Mouse (Mus musculus): ENCODE data around the gene Gm48552. TPM values are rescaled to one million over a fixed set of nuclear protein-coding genes. Genes with fewer than 3 reads are reported as not detected.

The Gm48552 gene
- total and polyA plus RNA-seq, 3 experiments = 0.89 to 1.2 TPM; not detected in 1

- TF ChIP-seq E2F4 (IDR thresholded peaks at IDR 0.05; ENCODE audit: borderline replicate concordance, low read depth, low read length) (no peak), ELF1 (IDR thresholded peaks at IDR 0.05; ENCODE audit: low read depth, low read length) (no peak)
- Histone ChIP-seq H3K36me3 (ENCODE audit: control insufficient read depth in 1 of 2, insufficient read depth in 2 of 2, low read length in 2 of 2) (peaks cover 0 to 16% of the 10 kb centered on the region in 2 experiments; a peak in 2 of 4 replicates), H3K27me3 (ENCODE audit: control insufficient read depth in 1 of 2, insufficient read depth in 2 of 2, low read length in 2 of 2) (no peaks in the 10 kb centered on the region)
These were observed 15.3 kb downstream of the Gm48552 start for GRCm38 (mm10) chr10:81404082-81404481.

DNA sequence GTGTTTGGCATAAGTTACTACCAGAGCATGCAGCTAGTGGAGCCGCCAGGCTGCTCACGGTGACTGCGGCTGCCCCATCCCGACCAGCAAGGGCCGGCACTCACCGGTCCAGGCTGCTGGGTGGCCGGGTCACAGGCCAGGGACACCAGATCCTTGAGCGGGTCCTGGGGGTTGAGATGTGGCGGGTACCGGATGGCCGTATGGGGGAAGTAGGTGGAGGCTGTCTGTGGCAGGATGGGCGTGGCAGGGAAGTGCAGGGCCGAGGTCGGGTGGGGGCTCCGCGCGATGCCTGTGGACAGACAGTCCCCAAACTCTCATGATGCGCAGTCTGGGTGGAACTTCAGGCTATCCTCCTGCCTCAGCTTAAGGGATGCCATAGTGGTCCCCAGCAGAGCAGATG, 15.9 kb downstream of the Gm48552 start:
- no peak for DNase-seq (ENCODE audit: low read depth, low spot score)
- Histone ChIP-seq H3K79me2 (ENCODE audit: control insufficient read depth, insufficient read depth, low read length, poor library complexity) (no peaks in the 10 kb centered on the region), H3K4me1 (ENCODE audit: control insufficient read depth in 1 of 2, insufficient read depth in 2 of 2, low read length in 2 of 2) (peaks cover 3 to 29% of the 10 kb centered on the region in 2 experiments; a peak in 3 of 4 replicates), H3K9me3 (replicated peaks; ENCODE audit: insufficient read depth, low read length) (no peaks in the 10 kb centered on the region), H3K4me3 (ENCODE audit: control insufficient read depth in 1 of 2, insufficient read depth in 1 of 2, low read depth in 2 of 2, low read length in 2 of 2) (no peak overlapping the region), H3K36me3 (ENCODE audit: control insufficient read depth in 1 of 2, insufficient read depth in 2 of 2, low read length in 2 of 2) (peaks cover 0 to 16% of the 10 kb centered on the region in 2 experiments; a peak in 2 of 4 replicates), H3K9ac (ENCODE audit: control insufficient read depth, low read depth, low read length, poor library complexity, severe bottlenecking) (no peak overlapping the region), H3K27ac (ENCODE audit: control insufficient read depth, low read depth, low read length) (no peak overlapping the region), H3K27me3 (ENCODE audit: control insufficient read depth in 1 of 2, insufficient read depth in 2 of 2, low read length in 2 of 2) (no peaks in the 10 kb centered on the region)
- TF ChIP-seq ZNF384 (IDR thresholded peaks at IDR 0.05; ENCODE audit: low read depth, low read length) (no peak), JUND (IDR thresholded peaks at IDR 0.05; ENCODE audit: low read depth, low read length) (no peak), MXI1 (IDR thresholded peaks at IDR 0.05; ENCODE audit: low read depth, low read length) (no peak), E2F4 (IDR thresholded peaks at IDR 0.05; ENCODE audit: borderline replicate concordance, low read depth, low read length) (no peak), GABPA (IDR thresholded peaks at IDR 0.05; ENCODE audit: low read depth, low read length) (no peak), MYC (IDR thresholded peaks at IDR 0.05; ENCODE audit: low read depth, low read length) (no peak), NRF1 (IDR thresholded peaks at IDR 0.05; ENCODE audit: insufficient read depth, low read depth, low read length, poor library complexity, severe bottlenecking) (no peak), GATA1 (IDR thresholded peaks at IDR 0.05; ENCODE audit: low read depth, low read length) (no peak), RCOR1 (IDR thresholded peaks at IDR 0.05; ENCODE audit: low read depth, low read length) (no peak), CTCF (IDR thresholded peaks at IDR 0.05 in 2 of 3, conservative IDR thresholded peaks at IDR 0.05 in 1 of 3; ENCODE audit: control insufficient read depth in 1 of 3, insufficient read depth in 1 of 3, low read depth in 2 of 3, low read length in 3 of 3, poor library complexity in 1 of 3, severe bottlenecking in 1 of 3) (no peak), SMC3 (IDR thresholded peaks at IDR 0.05; ENCODE audit: low read depth, low read length) (no peak), ZC3H11A (IDR thresholded peaks at IDR 0.05; ENCODE audit: low read depth, low read length) (no peak), ZKSCAN1 (IDR thresholded peaks at IDR 0.05; ENCODE audit: low read depth, low read length) (no peak), USF1 (IDR thresholded peaks at IDR 0.05; ENCODE audit: low read depth, low read length) (no peak), SIN3A (IDR thresholded peaks at IDR 0.05; ENCODE audit: low read length) (no peak), MAX (IDR thresholded peaks at IDR 0.05; ENCODE audit: low read length) (no peak), ZMIZ1 (IDR thresholded peaks at IDR 0.05; ENCODE audit: low read depth, low read length) (no peak), EP300 (IDR thresholded peaks at IDR 0.05; ENCODE audit: low read depth in 1 of 2, low read length in 2 of 2) (no peak), NELFE (IDR thresholded peaks at IDR 0.05; ENCODE audit: low read depth, low read length) (no peak)

More at GRCm38 (mm10) chr10:81404082-81404481, 15.3 kb downstream of the Gm48552 start:
- Histone ChIP-seq H3K4me1 (ENCODE audit: control insufficient read depth in 1 of 2, insufficient read depth in 2 of 2, low read length in 2 of 2) (peaks cover 3 to 28% of the 10 kb centered on the region in 2 experiments; a peak in 3 of 4 replicates), H3K27ac (ENCODE audit: control insufficient read depth, low read depth, low read length) (no peak overlapping the region), H3K4me3 (ENCODE audit: control insufficient read depth in 1 of 2, insufficient read depth in 1 of 2, low read depth in 2 of 2, low read length in 2 of 2) (no peak overlapping the region), H3K79me2 (ENCODE audit: control insufficient read depth, insufficient read depth, low read length, poor library complexity) (no peaks in the 10 kb centered on the region), H3K9ac (ENCODE audit: control insufficient read depth, low read depth, low read length, poor library complexity, severe bottlenecking) (no peak overlapping the region), H3K9me3 (replicated peaks; ENCODE audit: insufficient read depth, low read length) (no peaks in the 10 kb centered on the region)
- DNase-seq (ENCODE audit: low read depth, low spot score) = no peak
